ENCODE assay signal across 14 mouse cellular contexts in the genomic region with DNA sequence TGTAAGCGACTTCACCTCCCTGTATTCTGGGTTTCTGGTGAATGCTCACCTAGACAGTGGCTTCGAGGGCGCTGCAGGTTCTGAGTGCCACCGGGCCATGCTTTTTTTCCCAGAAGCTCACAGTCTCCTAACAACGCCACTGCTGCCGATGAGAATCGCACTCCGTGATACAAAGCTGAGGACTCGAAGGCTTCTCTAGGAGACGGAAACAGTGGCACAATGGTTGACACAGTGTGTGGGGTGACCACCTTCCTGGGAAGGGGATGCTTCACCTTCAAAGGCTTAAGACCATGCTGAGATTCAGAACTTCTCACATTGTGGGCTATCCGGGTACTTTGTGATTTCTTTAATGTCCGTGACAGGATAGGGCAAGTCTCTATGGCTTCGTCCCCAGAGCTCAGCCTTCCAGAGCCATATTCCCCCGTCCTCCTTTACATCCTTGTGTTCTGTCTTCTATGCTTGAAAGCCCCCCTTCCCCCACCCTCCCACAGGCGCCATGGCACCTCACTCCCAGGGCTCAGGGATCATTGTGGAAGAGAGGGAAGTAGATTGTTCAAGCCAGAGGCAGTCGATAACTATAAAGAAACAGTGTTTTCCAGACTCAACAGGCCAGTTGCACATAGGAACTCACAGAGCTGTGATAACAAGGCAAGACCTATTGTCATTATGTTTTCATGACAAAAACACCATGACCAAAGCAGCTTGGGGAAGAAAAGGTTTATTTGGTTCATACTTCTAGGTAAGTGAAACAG.
A peak's percentile ranks its signal among the peaks of the same experiment; 100 is the strongest.
DNase-seq lines count a peak whose midpoint lies in the region.
"Had no signal": no experiment of that assay in that cellular context is flagged by ENCODE, and none has a peak within 500 bp of the region (broad histone marks: within the 10 kb centered on the region; RNA-seq: fewer than 3 reads in every experiment).

No protein-coding gene starts in this region.

- peak; percentile 93 for DNase-seq in adipocyte (ENCODE audit: low spot score)
- no peak for DNase-seq in kidney, postnatal 10 days
- DNase-seq: adrenal gland, adult 2 months; adrenal gland, adult 8-10 months; adrenal gland, postnatal 10 days; adrenal gland, postnatal 14 days; adrenal gland, postnatal 25 days; adrenal gland, postnatal 36 days; B cell, adult 2 months; cerebellum, adult 11 months; cerebellum, adult 11-12 months; cerebellum, adult 18-20 months; cerebellum, adult 2 months; cerebellum, adult 8-10 months had no signal
